Mouse (Mus musculus): ENCODE measurements around the gene Elk3.

- no peak for TF ChIP-seq POLR2A (IDR thresholded peaks at IDR 0.05; ENCODE audit: low read depth, low read length)
- TF ChIP-seq CTCF (IDR thresholded peaks at IDR 0.05; ENCODE audit: extremely low read depth, insufficient read depth, insufficient read length, insufficient replicate concordance), result no peak
These were observed 43.4 kb downstream of the Elk3 start for GRCm38 (mm10) chr10:93267509-93267908.
